In the genomic region with DNA sequence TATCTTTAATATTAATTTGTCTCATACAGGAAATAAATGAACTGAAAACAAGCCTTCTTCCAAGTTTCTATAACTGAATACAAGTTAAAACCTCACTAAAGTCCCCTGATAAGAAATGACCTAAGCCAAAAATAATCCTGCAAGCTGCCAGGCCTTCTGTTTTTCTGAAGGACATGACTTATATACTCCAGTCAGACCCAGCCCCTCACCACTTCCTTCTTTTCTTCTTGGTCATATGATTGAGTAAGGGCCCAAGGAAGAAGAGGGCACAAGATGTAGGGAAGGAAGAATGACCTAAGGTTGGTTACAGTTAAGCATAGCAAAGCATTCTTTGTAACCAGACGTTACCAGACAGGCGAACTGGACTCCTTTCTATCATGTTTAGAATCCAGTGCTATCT, we compare ENCODE assay signal across 13 mouse cellular contexts. TPM values are rescaled to one million over a fixed set of nuclear protein-coding genes. Genes with fewer than 3 reads are reported as not detected.
A peak's percentile ranks its signal among the peaks of the same experiment; 100 is the strongest.
DNase-seq lines count a peak whose midpoint lies in the region; ATAC-seq lines count a peak whose summit lies in the region.
"Had no signal": no experiment of that assay in that cellular context is flagged by ENCODE, and none has a peak within 500 bp of the region (broad histone marks: within the 10 kb centered on the region; RNA-seq: fewer than 3 reads in every experiment).

No protein-coding gene starts in this region.

- H3K27ac ChIP-seq in liver, embryonic 16.5 days (ENCODE audit: low read length): no peak overlapping the region
- H3K27ac ChIP-seq: embryonic facial prominence, embryonic 15.5 days; forebrain, embryonic 13.5 days; hindbrain, postnatal 0 days had no signal

- H3K9ac ChIP-seq in liver, embryonic 16.5 days (ENCODE audit: low read depth, low read length): no peak overlapping the region
- H3K9ac ChIP-seq: embryonic facial prominence, embryonic 15.5 days; forebrain, embryonic 13.5 days had no signal

- WGBS in liver, embryonic 16.5 days (ENCODE audit: insufficient replicate concordance): 34% methylated on average over 2 of the region's 2 CpGs

- H3K36me3 ChIP-seq in liver, embryonic 16.5 days (ENCODE audit: control insufficient read depth, insufficient read depth): no peaks in the 10 kb centered on the region

- peak; percentile 11 to 18 for DNase-seq in kidney, adult 8-10 months
- no peak for DNase-seq in kidney, adult 18-20 months
- peak; percentile 58 for DNase-seq in lung, postnatal 36 days
- no peak for DNase-seq in lung, postnatal 4 days
- DNase-seq in right cerebral cortex, postnatal 4 days: no peak
- no peak for DNase-seq in ovary, postnatal 36 days (ENCODE audit: low spot score)
- DNase-seq: adrenal gland, postnatal 36 days; cerebellum, adult 11 months had no signal

- H3K4me3 ChIP-seq in liver, embryonic 16.5 days (ENCODE audit: low read depth, low read length): no peak overlapping the region
- H3K4me3 ChIP-seq: embryonic facial prominence, embryonic 15.5 days; forebrain, embryonic 13.5 days had no signal

- H3K4me1 ChIP-seq in liver, embryonic 16.5 days (ENCODE audit: control insufficient read depth, low read depth, low read length): no peaks in the 10 kb centered on the region; the same call in 1 of the 2 replicates
- H3K4me1 ChIP-seq: embryonic facial prominence, embryonic 15.5 days; forebrain, embryonic 13.5 days had no signal

- 0 out of 2 replicates have a peak, but pooled peaks have one; percentile 62 for ATAC-seq in liver, embryonic 16.5 days (ENCODE audit: low read depth)
- ATAC-seq: CD4-positive, CD25-positive, alpha-beta regulatory T cell, adult 4 months; forebrain, embryonic 13.5 days; hindbrain, postnatal 0 days had no signal

- no peaks in the 10 kb centered on the region for H3K9me3 ChIP-seq in liver, embryonic 16.5 days (replicated peaks; ENCODE audit: control insufficient read depth, low read length)
- H3K9me3 ChIP-seq: embryonic facial prominence, embryonic 15.5 days; forebrain, embryonic 13.5 days had no signal

- no peak overlapping the region for H3K4me2 ChIP-seq in liver, embryonic 16.5 days (ENCODE audit: low read depth, low read length)
- H3K4me2 ChIP-seq: embryonic facial prominence, embryonic 15.5 days; forebrain, embryonic 13.5 days had no signal

- H3K27me3 ChIP-seq in liver, embryonic 16.5 days (ENCODE audit: control insufficient read depth, insufficient read depth, low read depth, low read length): no peaks in the 10 kb centered on the region
- H3K27me3 ChIP-seq: embryonic facial prominence, embryonic 15.5 days; forebrain, embryonic 13.5 days had no signal

RNA-seq across cellular contexts. Expression of a gene that starts 21.1 kb away (rescaled TPM):
- 3.2 and 3.6 TPM in 2 replicates for polyA plus RNA-seq in liver, embryonic 16.5 days (2015; fragmentation: Nextera tagmentation; extraction: Ambion mirVana)

Comparison
In these comparisons a context has a peak if more than half of its experiments do, and no peak if none do; other contexts are left out.
1. DNase-seq: peak in kidney, adult 8-10 months (2 of 2) and lung, postnatal 36 days (single experiment); none in kidney, adult 18-20 months (single experiment), lung, postnatal 4 days (0 of 2), right cerebral cortex, postnatal 4 days (single experiment) and ovary, postnatal 36 days (single experiment).